Mouse (Mus musculus): ENCODE results near the gene Sugct. TPM values are rescaled to one million over a fixed set of nuclear protein-coding genes. Genes with fewer than 3 reads are reported as not detected.

Gene Sugct
- total and polyA plus RNA-seq, 2 experiments from 2014 or later, result 1.3 to 4.4 TPM

DNA sequence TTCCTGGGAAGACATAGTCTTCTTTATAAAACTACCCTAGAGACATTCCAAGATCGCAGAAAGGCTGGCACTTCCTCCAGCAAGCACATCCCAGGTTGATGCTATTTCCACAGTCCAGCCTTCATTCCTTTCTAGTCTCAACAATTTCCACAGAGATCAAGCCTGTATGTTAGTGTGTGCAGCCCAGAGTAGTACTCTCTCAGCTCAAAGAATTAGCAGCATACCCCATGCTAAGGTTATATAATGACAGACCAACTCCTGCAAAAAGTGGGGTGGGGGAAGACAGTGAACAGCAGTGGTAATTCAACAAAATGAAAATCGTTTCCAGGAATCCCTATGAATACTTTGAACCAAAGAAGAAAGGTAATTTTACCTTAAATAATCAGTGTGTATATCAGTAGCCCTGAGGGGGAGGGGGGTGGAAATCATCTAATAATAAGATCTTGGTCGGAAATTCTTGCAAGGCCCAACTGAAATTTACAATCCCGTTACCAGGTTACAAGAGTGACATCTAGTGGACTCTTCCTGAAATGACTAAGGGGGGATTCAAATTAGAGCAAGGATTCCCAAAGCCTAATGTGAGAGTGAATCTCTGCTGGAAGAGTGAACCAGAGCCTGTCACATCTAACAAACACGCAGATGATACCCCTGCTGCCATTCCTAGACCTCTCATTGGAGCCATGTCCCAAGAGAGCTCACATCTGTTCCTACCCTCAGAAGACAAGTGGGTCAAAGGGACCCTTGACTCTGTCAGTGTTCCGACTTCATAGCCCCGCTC, 263.0 kb downstream of the Sugct start:
- Histone ChIP-seq H3K9ac (replicated peaks; ENCODE audit: low read depth, low read length) (no peak overlapping the region), H3K4me1 (ENCODE audit: control insufficient read depth, insufficient read depth) (no peaks in the 10 kb centered on the region), H3K36me3 (replicated peaks; ENCODE audit: control insufficient read depth, insufficient read depth, low read length) (no peaks in the 10 kb centered on the region), H3K4me3 (ENCODE audit: low read depth, low read length) (no peak overlapping the region), H3K27ac (ENCODE audit: low read depth) (no peak overlapping the region), H3K27me3 (ENCODE audit: control insufficient read depth, insufficient read depth, low read length) (no peaks in the 10 kb centered on the region), H3K9me3 (replicated peaks; ENCODE audit: control insufficient read depth, low read length) (no peaks in the 10 kb centered on the region), H3K4me2 (ENCODE audit: low read depth, low read length) (no peak overlapping the region)
- peak; percentile 62 for DNase-seq (ENCODE audit: low spot score)
- ATAC-seq (ENCODE audit: insufficient read depth, low read depth), result no peak
- peak; percentile 71 for TF ChIP-seq CTCF (IDR thresholded peaks at IDR 0.05; ENCODE audit: low read depth)
- TF ChIP-seq EP300 (IDR thresholded peaks at IDR 0.05; ENCODE audit: low read depth), result no peak
- WGBS, result 43% methylated on average over 7 of the region's 7 CpGs

DNA sequence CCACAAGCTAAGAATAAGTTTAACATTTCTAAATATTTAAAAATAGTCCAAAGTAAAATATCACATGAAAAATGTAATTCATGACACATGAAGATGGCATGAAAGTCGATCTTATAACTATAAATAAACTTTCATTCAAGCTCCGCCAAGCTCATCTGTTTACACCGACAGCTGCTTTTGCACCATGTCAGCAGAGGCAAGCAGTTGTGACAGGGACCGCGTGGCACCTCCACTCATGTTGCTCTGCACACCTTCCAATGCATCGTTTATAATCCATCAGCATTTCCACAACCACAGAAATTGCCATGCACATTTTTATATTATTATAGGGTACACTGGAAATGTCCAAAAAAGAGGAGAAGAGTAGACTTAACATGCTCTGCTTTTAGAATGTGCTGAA, 273.5 kb downstream of the Sugct start:
- Histone ChIP-seq H3K27me3 (ENCODE audit: control insufficient read depth, insufficient read depth, low read length) (no peaks in the 10 kb centered on the region), H3K4me3 (ENCODE audit: low read depth, low read length) (no peak overlapping the region), H3K9ac (replicated peaks; ENCODE audit: low read depth, low read length) (no peak overlapping the region), H3K27ac (ENCODE audit: low read depth) (no peak overlapping the region), H3K4me2 (ENCODE audit: low read depth, low read length) (no peak overlapping the region), H3K4me1 (ENCODE audit: control insufficient read depth, insufficient read depth) (no peaks in the 10 kb centered on the region), H3K36me3 (replicated peaks; ENCODE audit: control insufficient read depth, insufficient read depth, low read length) (no peaks in the 10 kb centered on the region), H3K9me3 (replicated peaks; ENCODE audit: control insufficient read depth, low read length) (no peaks in the 10 kb centered on the region)
- TF ChIP-seq EP300 (IDR thresholded peaks at IDR 0.05; ENCODE audit: low read depth) (no peak), CTCF (IDR thresholded peaks at IDR 0.05; ENCODE audit: low read depth) (no peak)
- no peak for DNase-seq (ENCODE audit: low spot score)
- no peak for ATAC-seq (ENCODE audit: insufficient read depth, low read depth)
- 69% methylated on average over 6 of the region's 6 CpGs for WGBS

DNA sequence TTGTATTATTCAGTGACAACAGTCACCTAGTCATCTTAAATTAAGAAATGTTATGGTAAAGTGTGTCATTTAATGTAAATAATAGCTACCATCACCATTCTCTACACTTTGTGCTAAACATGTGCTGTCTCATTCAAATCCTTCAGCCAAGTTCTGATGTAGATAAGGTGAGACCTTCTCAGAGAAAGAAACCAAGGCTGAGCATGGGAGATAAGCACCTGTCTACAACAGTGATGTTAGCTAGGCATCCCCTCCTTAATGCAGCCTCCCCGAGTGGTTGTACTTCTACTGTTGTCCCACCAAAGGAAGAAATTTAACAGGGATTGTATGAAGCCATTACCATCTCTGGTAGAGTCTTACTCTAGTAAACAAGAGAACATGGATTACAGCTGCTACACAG, 274.8 kb downstream of the Sugct start:
- H3K9me3 ChIP-seq (replicated peaks; ENCODE audit: control insufficient read depth, low read length), result no peaks in the 10 kb centered on the region
- WGBS, result 62% methylated on average over 1 of the region's 1 CpGs

DNA sequence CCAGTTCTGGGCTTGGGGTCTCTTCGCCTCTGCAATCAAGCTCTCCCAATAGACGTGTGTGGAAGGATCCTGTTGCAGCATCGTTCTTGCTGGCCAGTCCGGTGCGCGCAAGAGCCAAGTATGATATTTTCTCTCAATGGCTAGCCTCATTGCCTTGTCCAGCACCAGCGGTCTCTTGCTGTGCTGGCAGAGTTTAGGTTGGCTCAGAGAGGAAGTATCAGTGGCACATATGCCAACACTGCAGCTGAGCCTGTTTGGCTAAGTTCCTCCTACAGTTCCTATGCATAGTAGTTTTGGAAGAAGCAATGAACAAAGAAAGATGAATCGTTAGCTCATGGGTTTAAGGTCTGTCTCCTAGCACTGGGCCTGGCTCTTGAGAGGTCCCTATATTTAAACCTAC, 352.5 kb downstream of the Sugct start:
- no peak overlapping the region for H3K4me3 ChIP-seq (ENCODE audit: low read depth, low read length)
- 84% methylated on average over 8 of the region's 8 CpGs for WGBS
- no peaks in the 10 kb centered on the region for H3K4me1 ChIP-seq (ENCODE audit: control insufficient read depth, insufficient read depth)
- H3K4me2 ChIP-seq (ENCODE audit: low read depth, low read length), result no peak overlapping the region
- no peaks in the 10 kb centered on the region for H3K9me3 ChIP-seq (replicated peaks; ENCODE audit: control insufficient read depth, low read length)
- no peaks in the 10 kb centered on the region for H3K36me3 ChIP-seq (replicated peaks; ENCODE audit: control insufficient read depth, insufficient read depth, low read length)
- H3K27ac ChIP-seq (ENCODE audit: low read depth), result no peak overlapping the region
- TF ChIP-seq EP300 (IDR thresholded peaks at IDR 0.05; ENCODE audit: low read depth) (no peak), CTCF (IDR thresholded peaks at IDR 0.05; ENCODE audit: low read depth) (no peak)
- ATAC-seq (ENCODE audit: insufficient read depth, low read depth), result no peak
- DNase-seq (ENCODE audit: low spot score), result no peak
- H3K27me3 ChIP-seq (ENCODE audit: control insufficient read depth, insufficient read depth, low read length), result no peaks in the 10 kb centered on the region
- H3K9ac ChIP-seq (replicated peaks; ENCODE audit: low read depth, low read length), result no peak overlapping the region

More for the DNA sequence above, 274.8 kb downstream of the Sugct start:
- no peak for TF ChIP-seq EP300 (IDR thresholded peaks at IDR 0.05; ENCODE audit: low read depth)
- no peak for TF ChIP-seq CTCF (IDR thresholded peaks at IDR 0.05; ENCODE audit: low read depth)
- Histone ChIP-seq H3K9ac (replicated peaks; ENCODE audit: low read depth, low read length) (no peak overlapping the region), H3K27ac (ENCODE audit: low read depth) (no peak overlapping the region), H3K36me3 (replicated peaks; ENCODE audit: control insufficient read depth, insufficient read depth, low read length) (no peaks in the 10 kb centered on the region), H3K27me3 (ENCODE audit: control insufficient read depth, insufficient read depth, low read length) (no peaks in the 10 kb centered on the region), H3K4me2 (ENCODE audit: low read depth, low read length) (no peak overlapping the region), H3K4me3 (ENCODE audit: low read depth, low read length) (no peak overlapping the region), H3K4me1 (ENCODE audit: control insufficient read depth, insufficient read depth) (no peaks in the 10 kb centered on the region)
- ATAC-seq (ENCODE audit: insufficient read depth, low read depth), result no peak
- DNase-seq (ENCODE audit: low spot score), result no peak

DNA sequence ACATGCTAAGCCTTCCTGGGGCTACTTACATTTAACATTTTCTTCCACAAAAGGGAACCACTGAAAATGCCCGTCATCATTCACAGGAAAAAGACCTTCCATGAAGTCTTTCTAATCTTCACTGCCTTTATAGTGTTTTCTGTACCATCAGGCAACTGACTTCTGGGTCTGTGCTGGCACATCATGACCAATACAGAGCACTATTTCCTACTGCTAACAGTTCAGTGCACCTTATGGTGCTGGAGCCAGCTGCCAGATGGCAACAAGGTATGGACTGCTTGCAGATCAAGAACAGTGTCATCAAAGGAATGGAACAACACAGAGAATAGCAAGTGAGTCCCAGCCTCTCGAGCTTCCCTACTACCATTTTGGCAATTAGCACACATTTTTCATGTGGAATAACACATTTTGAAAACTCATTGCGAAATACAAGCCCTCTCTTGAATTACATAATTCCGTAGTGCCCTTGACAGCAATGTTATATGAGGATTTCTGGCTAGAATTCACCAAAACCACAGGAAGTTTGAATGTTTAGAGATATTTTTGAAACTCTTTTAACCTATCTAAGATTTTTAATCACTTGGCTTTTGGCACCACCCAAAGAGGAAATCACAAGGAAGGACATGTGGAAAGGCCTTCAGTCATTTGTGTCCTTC, 359.3 kb downstream of the Sugct start:
- no peak overlapping the region for H3K9ac ChIP-seq (replicated peaks; ENCODE audit: low read depth, low read length)
- no peak for DNase-seq (ENCODE audit: low spot score)
- no peaks in the 10 kb centered on the region for H3K36me3 ChIP-seq (replicated peaks; ENCODE audit: control insufficient read depth, insufficient read depth, low read length)
- H3K27ac ChIP-seq (ENCODE audit: low read depth), result no peak overlapping the region
- H3K4me1 ChIP-seq (ENCODE audit: control insufficient read depth, insufficient read depth), result no peaks in the 10 kb centered on the region
- no peak overlapping the region for H3K4me3 ChIP-seq (ENCODE audit: low read depth, low read length)
- ATAC-seq (ENCODE audit: insufficient read depth, low read depth), result no peak
- H3K4me2 ChIP-seq (ENCODE audit: low read depth, low read length), result no peak overlapping the region
- whole genome bisulfite sequencing, result 67% methylated on average over 4 of the region's 4 CpGs
- no peaks in the 10 kb centered on the region for H3K9me3 ChIP-seq (replicated peaks; ENCODE audit: control insufficient read depth, low read length)
- H3K27me3 ChIP-seq (ENCODE audit: control insufficient read depth, insufficient read depth, low read length), result no peaks in the 10 kb centered on the region
- TF ChIP-seq CTCF (IDR thresholded peaks at IDR 0.05; ENCODE audit: low read depth) (no peak), EP300 (IDR thresholded peaks at IDR 0.05; ENCODE audit: low read depth) (no peak)

All from heart, postnatal 0 days (tissue).